Mouse (Mus musculus) hematopoietic stem cell, adult 5-6 weeks (primary cell): ENCODE measurements around the gene Psma1. TPM values are rescaled to one million over a fixed set of nuclear protein-coding genes. Genes with fewer than 3 reads are reported as not detected.

Source experiments
- ATAC-seq, 2 experiments: fragments of 125-278 bp in 1 of 2; replicated peaks in 1 of 2; 2 replicates each; pipeline ENCODE4 v1.8.0; 2016 to 2017; ENCODE audit warnings: inconsistent platforms in 2 of 2, mild to moderate bottlenecking in 2 of 2, moderate number of reproducible peaks in 2 of 2, low read depth in 1 of 2, moderate TSS enrichment in 1 of 2; ENCODE audit not compliant: low FRiP score in 2 of 2, poor library complexity in 2 of 2, severe bottlenecking in 2 of 2, insufficient read depth in 1 of 2, low TSS enrichment in 1 of 2
- total RNA-seq: library from RNA; stranded (forward); fragments of 172-1452, 232-1000 nt; gene quantifications from 2 replicates; pipeline ENCODE4 v1.2.3, GENCODE M21; 2017

Psma1 gene
- total RNA-seq, 1 experiment from 2014 or later = 311 TPM

DNA sequence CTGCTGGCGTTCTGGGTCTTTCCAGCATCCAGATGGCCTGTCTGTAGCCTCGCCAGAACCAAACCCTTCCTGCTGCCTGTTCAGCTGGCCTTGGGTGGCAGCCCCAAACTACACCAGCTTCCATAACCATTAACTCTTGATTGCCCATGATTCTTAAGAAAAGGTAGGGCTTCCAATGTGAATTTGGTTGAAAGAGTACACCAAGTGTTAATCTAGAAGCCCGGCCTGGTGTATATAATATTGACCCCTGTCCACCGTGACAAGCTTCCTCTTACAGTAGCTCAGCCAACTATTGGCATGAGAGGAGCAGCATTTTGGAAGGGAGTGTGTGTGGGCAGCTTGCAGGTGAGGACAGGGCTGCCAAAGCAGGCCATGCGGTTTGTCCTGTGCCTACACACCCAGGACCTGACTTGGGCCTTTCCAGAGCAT, 14.2 kb upstream of the Psma1 start:
- no peak for ATAC-seq

DNA sequence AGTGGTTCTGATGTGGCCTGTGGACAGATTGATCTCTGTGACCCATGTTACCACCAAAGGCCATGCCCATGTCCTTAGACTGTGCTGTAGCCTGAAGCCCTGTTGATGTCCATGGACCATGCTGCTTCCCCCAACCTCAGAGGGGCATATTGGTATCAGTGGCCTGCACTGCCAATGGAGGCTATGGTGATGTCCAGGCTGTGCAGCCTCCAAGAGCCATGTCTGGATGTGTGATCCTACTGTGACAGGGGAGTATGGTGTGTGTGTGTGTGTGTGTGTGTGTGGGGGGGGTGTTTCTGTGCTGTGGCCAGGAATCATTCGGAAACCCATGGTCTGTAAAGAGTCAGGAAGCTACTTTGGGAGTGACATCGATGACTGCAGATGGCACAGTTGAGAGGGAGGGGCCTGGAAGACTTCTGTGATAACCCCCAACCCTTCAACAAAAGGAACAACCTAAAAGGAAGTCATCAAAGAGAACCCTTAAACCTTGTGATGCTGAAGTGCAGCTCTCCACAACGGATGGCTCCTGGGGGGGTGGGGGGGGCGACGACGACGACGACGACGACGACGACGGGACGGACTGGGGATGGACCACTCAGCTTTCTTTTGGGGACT, 8.5 kb upstream of the Psma1 start:
- ATAC-seq = no peak

DNA sequence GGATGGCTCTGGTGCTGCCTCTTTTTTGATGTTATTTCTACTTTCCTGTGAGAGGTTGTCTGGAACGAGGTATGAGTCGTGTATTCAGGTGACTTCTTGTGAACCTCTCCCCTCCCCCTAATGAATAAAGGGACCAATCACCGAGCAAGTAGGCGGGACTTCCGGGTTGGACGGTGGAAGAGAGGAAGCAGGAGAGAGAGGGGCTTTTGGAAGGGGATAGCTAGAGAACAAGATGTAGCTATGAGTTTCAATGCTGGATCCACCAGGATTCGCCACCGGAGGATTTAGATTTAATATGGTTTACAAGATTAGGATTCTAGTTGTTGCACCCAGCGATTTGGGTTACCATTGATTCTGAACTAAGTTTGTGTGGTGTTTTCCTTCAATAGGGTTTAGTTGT, 7.1 kb upstream of the Psma1 start:
- ATAC-seq = no peak

DNA sequence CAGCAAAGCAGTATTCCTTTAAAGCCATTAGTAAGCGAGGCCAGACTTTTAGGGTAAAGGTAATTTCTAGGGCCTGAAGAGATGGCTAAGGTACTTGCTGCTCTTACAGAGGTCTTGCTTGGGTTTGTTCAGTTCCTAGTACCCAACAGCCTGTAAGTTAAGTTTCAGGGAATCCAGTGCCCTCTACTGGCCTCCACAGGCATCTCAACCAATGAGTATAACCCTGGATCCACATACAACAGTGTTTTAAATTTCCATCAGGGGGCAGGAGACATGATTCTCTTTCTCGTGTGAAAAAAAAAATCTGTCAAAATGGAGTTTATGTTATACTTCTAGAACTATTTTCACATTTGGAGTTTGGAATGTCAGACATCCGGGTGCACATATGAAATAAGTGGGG, 5.8 kb upstream of the Psma1 start:
- ATAC-seq = peak; percentile 89 to 92

DNA sequence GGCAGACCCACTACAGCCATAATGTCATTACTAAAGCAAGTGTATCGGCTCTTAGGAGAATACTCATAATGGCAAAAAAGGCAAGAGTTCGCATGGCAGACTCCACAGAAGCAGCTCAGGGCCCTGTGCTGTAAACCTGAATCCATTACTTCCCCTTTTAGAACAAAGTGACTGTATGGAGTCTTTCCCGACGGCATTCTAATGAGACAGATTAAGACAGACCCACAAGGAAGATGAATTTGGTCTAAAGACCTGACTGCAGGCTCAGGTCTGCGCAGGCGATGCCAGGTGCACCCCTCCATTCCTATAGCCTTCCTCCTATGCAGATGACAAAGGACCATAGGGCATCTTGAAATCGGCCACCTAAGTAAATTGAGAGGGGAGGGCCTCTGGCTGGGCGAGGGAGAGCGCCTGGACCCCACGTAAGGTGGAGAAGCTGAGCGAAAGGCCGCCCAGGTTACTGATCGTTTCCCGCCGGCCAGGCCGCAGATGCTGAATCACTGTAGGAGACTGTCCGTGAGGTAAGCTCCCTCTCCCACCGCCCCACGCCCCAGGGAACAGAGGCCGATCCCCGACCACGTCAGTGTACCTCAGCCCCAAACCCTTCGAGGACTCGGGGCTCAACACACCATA, 430 bp downstream of the Psma1 start:
- ATAC-seq = peak; percentile 60 to 66

DNA sequence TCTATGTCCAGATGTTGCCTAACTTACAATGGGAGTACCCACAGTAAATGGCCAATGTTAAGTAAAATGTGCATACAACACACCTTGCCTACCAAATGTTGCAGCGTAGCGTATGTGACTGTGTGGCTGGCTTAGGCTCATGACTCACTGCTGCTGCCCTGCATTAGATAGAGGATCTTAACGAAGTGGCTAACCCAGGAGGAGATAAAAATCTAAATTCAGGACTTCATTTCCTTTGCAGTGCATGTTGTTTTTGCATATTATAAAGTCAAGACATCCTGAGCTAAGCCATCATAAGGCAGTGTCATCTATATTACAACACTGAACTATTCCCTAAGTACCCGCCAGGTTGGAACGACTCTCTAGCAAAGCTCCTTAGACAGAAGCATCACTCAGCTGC, 7.5 kb downstream of the Psma1 start:
- ATAC-seq = no peak

DNA sequence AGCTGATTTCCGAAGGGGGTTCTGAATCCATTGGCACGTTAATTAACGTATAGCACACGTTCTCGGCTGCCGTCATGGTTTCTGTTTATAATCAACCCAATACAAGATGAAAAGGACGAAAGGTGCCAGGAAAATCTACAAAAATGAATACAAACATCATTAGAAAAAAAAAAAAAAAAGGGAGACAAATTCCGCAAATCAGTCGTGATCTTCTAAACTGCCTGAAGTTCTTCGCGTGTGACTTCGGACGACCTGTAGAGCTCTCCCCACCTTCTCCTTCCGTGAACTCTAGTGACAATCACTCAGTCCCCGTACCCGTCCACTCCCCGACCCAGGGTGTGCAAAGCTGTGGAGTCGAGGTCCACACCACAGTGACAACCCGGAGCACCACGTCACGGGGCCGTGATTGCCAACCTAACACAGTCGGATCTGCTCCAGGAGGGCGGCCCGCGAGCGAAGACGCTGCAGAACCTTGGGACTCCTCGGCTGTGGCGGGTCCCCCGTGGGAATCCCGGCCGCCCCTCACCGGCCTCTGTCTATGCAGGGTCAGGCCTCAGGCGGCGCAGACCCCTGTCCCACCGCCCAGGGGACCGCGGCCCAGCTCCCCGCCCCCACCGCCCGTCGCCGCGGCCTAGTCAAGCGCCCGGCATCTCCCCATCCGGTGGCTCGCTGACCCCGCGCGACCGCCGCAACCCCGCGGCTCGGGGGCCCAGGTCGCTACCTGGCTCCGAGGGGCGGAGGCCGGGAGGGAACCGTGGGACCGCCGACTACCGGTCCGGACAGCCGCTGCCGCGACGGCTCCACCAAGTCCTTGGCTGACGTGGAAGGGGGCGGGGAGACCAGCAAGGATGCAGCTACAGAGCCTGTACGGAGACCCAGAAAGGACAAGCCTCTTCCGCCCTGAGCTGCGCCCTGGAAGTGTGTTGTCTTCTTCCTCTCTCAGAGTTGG, 21.8 kb downstream of the Psma1 start, which contains the start of gene Copb1:
TSS of gene Copb1 (minus strand) at position 827 of the 949 bp plus-strand sequence.
- peak; percentile 98 to 99 for ATAC-seq

DNA sequence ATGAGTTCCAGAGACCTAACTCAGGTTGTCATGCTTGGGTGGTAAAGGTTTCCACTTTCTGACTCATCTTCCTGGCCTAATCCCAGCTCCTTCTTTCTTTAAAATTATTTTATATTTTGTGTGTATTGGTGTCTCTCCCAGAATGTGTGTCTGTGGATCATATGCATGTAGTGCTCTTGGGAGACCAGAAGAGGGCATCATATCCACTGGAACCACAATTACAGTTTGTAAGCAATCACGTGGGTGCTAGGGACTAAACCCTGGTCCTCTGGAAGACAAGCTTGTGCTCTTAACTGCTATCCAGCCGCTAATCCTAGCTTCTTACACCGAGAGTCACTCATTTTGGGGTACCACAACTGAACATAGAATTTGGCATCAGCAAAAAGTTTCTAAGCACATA, 24.2 kb downstream of the Psma1 start:
- no peak for ATAC-seq

DNA sequence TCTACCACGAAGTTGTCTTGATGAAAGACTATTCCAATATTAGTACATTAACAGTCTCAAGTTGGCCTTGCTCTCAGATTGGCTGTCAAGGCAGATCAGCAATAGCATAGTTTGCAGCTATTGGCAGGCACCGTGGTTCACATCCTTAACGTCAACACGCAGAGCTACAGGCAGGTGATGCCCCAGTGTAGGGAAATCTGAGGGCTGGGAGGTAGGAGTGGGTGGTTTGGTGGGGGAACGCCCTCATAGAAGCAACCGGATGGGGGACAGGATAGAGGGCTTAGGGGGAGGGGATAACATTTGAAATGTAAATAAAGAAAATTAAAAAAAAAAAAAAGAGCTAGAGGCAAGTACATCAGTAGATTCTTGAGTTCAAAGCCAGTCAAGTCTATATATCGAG, 41.9 kb downstream of the Psma1 start:
- no peak for ATAC-seq

DNA sequence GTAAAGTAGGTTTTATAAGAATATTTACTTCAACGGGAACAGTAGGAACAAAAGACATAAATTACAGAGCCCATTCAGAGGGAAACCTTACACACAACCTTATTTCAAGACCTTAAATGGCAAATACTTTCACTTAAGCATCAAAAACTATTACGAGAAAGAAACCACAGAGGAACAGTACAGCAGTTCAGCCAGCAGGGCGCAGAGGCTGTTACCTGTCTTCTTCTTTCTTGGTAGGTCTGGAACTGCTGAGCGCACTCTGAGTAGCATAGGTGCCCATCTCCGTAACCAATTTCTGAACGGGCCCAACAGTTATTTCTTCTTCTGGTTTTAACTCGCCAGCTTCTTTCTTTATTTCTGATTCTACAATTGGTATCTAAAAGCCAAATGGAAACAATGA, 42.9 kb downstream of the Psma1 start:
- no peak for ATAC-seq

DNA sequence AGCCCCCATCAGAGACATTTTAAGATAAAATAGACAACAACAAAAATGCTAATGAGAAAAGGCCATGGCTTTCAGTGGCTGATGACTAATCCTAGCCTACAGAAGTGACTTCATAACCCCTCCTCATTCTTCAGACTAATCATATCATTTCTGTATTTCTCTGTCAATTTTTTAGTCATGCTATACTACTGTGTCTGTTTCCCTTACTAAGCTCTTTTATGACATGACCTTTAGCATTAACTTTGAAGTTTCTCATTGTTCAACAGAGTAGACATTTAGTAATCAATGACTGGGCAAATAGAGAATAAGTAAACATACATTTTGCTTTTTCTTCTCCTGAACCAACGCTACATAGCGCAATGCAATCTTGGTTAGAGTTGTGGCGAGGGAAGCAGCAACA, 44.1 kb downstream of the Psma1 start:
- ATAC-seq = no peak

DNA sequence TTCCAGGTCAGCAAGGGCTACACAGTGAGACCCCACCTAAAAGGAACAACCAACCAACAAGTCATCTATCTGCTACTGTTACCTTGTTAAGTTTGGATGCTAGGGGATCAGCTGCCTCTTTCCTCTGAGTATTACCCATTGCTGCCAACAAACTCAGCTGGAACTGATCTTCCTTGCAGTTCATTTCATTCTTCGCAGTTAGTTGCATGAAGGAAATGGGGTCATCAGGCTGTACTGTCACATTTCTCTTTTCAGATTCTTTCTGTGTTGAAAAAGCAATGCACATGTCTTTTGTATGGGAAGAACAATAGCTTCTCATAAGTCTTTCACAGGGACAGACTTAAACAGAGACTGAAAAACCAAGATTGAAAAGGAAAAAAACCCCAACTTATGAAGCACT, 49.4 kb downstream of the Psma1 start:
- ATAC-seq = no peak

DNA sequence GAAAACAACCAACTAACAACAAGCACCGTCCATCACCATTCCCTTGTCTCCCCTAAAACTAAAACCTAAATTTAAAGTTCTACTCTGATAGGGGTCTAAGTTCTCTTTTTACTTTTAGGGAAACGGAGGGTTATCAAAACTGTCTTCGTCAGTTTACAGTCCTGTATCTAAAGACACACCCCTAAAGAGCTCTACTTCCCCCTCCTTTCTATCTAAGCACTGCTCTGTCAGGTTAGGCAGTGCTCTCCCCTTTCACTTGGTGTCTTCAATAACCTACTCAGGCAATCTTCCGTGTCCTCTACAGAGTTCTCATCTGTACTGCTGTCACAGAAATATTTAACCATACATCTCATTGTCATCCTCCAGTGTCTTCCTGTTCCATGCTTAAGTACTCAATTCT, 55.5 kb downstream of the Psma1 start:
- ATAC-seq = no peak

DNA sequence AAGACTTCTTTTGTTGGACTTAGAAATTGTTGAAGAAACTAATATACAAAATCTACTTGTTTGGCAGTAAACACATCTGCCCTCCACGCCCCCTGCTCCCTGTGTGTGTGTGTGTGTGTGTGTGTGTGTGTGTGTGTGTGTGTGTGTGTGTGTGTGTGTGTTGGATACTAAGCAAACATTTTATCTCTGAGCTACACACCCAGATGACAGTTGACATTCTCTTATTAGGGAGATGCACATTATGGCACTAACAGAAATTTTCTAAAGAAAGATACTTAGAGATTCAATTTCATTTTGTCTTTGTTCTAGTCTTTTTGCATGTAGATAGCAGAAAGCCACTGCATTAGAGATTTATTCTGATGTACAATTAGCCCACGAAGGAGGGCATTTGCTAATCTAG, 59.0 kb downstream of the Psma1 start:
- no peak for ATAC-seq

Other genes with a start within 250 kb of the Psma1 start
- 9.2 and 12.4 TPM in 2 replicates for gene Rras2, start 158.3 kb downstream of the Psma1 start, total RNA-seq
- gene Copb1, start 21.4 kb downstream of the Psma1 start, total RNA-seq = 82.0 and 87.5 TPM in 2 replicates
- gene Pde3b, start 139.2 kb upstream of the Psma1 start, total RNA-seq = 19.7 and 32.0 TPM in 2 replicates